15 mouse cellular contexts compared by ENCODE assay signal in the genomic region with DNA sequence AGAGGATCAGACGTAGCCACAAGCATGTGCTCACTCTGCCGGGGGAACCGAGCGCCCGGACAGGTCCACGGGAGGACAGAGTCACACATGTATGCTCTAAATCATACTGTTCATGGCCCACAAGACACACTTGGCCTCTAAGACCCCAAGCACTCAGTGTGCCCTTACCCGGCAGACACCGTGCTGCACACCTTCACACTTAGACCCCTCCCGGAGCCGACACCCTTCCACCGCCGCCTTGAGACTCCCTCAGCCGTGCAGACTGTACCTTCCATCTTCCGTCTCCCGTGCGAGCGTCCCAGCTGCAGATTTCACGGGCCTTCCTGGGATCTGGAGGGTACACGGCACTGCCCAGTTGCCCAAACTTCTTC. TPM values are rescaled to one million over a fixed set of nuclear protein-coding genes. Genes with fewer than 3 reads are reported as not detected.
DNase-seq lines count a peak whose midpoint lies in the region; ATAC-seq lines count a peak whose summit lies in the region.
"Had no signal": no experiment of that assay in that cellular context is flagged by ENCODE, and none has a peak within 500 bp of the region (broad histone marks: within the 10 kb centered on the region; RNA-seq: fewer than 3 reads in every experiment).

No protein-coding gene starts in this region.

- H3K9me3 ChIP-seq in hindbrain, embryonic 10.5 days, result no peaks in the 10 kb centered on the region
- no peaks in the 10 kb centered on the region for H3K9me3 ChIP-seq in hindbrain, embryonic 11.5 days (ENCODE audit: control insufficient read depth, low read length)
- no peaks in the 10 kb centered on the region for H3K9me3 ChIP-seq in embryonic facial prominence, embryonic 14.5 days (ENCODE audit: control insufficient read depth, low read length)
- H3K9me3 ChIP-seq in limb, embryonic 12.5 days, result no peaks in the 10 kb centered on the region
- H3K9me3 ChIP-seq: embryonic facial prominence, embryonic 13.5 days; liver, embryonic 12.5 days had no signal

- H3K27ac ChIP-seq in hindbrain, embryonic 10.5 days, result 0 out of 2 replicates have a peak overlapping the region, but pooled peaks have one; percentile 40
- no peak overlapping the region for H3K27ac ChIP-seq in hindbrain, embryonic 11.5 days (ENCODE audit: low read depth, low read length)
- H3K27ac ChIP-seq in embryonic facial prominence, embryonic 14.5 days (replicated peaks; ENCODE audit: low read depth, low read length), result no peak overlapping the region
- peak overlapping the region; percentile 67; the same call in 1 of the 2 replicates for H3K27ac ChIP-seq in limb, embryonic 12.5 days
- H3K27ac ChIP-seq: embryonic facial prominence, embryonic 13.5 days; liver, embryonic 12.5 days; macrophage had no signal

- H3K27me3 ChIP-seq in hindbrain, embryonic 10.5 days (ENCODE audit: insufficient read depth, poor library complexity, severe bottlenecking), result 0 out of 2 replicates have a peak, but pooled peaks cover 5% of the 10 kb centered on the region
- H3K27me3 ChIP-seq in hindbrain, embryonic 11.5 days (ENCODE audit: control insufficient read depth, insufficient read depth, low read length), result no peaks in the 10 kb centered on the region
- no peaks in the 10 kb centered on the region for H3K27me3 ChIP-seq in embryonic facial prominence, embryonic 14.5 days (replicated peaks; ENCODE audit: control insufficient read depth, insufficient read depth, low read length)
- H3K27me3 ChIP-seq in limb, embryonic 12.5 days, result no peaks in the 10 kb centered on the region

- H3K4me2 ChIP-seq in hindbrain, embryonic 11.5 days (replicated peaks; ENCODE audit: low read depth, low read length), result no peak overlapping the region
- no peak overlapping the region; the same call in 1 of the 2 replicates for H3K4me2 ChIP-seq in embryonic facial prominence, embryonic 14.5 days (ENCODE audit: low read depth, low read length)
- peak overlapping the region; percentile 2; the same call in 1 of the 2 replicates for H3K4me2 ChIP-seq in limb, embryonic 12.5 days
- H3K4me2 ChIP-seq: liver, embryonic 12.5 days had no signal

- no peak for DNase-seq in hindbrain, embryonic 10.5 days (ENCODE audit: low spot score)
- no peak for DNase-seq in hindbrain, embryonic 11.5 days (ENCODE audit: low spot score)
- DNase-seq in A20 (ENCODE audit: low read depth, low spot score), result peak; percentile 68
- DNase-seq in embryonic facial prominence, embryonic 14.5 days (ENCODE audit: low spot score), result no peak
- DNase-seq in right cerebral cortex, postnatal 4 days, result no peak
- DNase-seq: cerebellum, adult 9-11 months; thymus, postnatal 36 days had no signal

- H3K4me1 ChIP-seq in hindbrain, embryonic 10.5 days (replicated peaks), result peaks cover 25% of the 10 kb centered on the region
- no peaks in the 10 kb centered on the region for H3K4me1 ChIP-seq in hindbrain, embryonic 11.5 days (replicated peaks; ENCODE audit: control insufficient read depth, insufficient read depth, low read length)
- H3K4me1 ChIP-seq in embryonic facial prominence, embryonic 14.5 days (ENCODE audit: control insufficient read depth, insufficient read depth, low read length), result no peaks in the 10 kb centered on the region; the same call in none of the 2 replicates
- peaks cover 17% of the 10 kb centered on the region for H3K4me1 ChIP-seq in limb, embryonic 12.5 days (replicated peaks)

- 80% methylated on average over 19 of the region's 19 CpGs for WGBS in hindbrain, embryonic 10.5 days
- WGBS in hindbrain, embryonic 11.5 days, result 83% methylated on average over 19 of the region's 19 CpGs
- 69% methylated on average over 19 of the region's 19 CpGs for WGBS in embryonic facial prominence, embryonic 14.5 days
- WGBS in limb, embryonic 12.5 days, result 64% methylated on average over 19 of the region's 19 CpGs

- H3K9ac ChIP-seq in hindbrain, embryonic 11.5 days (ENCODE audit: low read depth, low read length), result no peak overlapping the region
- peak overlapping the region; percentile 41; the same call in 1 of the 2 replicates for H3K9ac ChIP-seq in embryonic facial prominence, embryonic 14.5 days (ENCODE audit: low read depth, low read length)
- no peak overlapping the region; the same call in 1 of the 2 replicates for H3K9ac ChIP-seq in limb, embryonic 12.5 days (replicated peaks)
- H3K9ac ChIP-seq: embryonic facial prominence, embryonic 13.5 days; liver, embryonic 12.5 days had no signal

- ATAC-seq in hindbrain, embryonic 11.5 days (ENCODE audit: low FRiP score), result no peak
- no peak for ATAC-seq in embryonic facial prominence, embryonic 14.5 days (ENCODE audit: low read depth)
- ATAC-seq in limb, embryonic 12.5 days (ENCODE audit: insufficient number of reproducible peaks, insufficient read depth, low FRiP score, low TSS enrichment, low read depth), result no peak
- no peak for ATAC-seq in erythroid progenitor cell, adult 5-6 weeks (replicated peaks; ENCODE audit: low FRiP score, poor library complexity, severe bottlenecking)
- ATAC-seq: hindbrain, embryonic 16.5 days; liver, embryonic 12.5 days had no signal

- no peak overlapping the region for H3K4me3 ChIP-seq in hindbrain, embryonic 10.5 days
- no peak overlapping the region for H3K4me3 ChIP-seq in hindbrain, embryonic 11.5 days (ENCODE audit: low read depth, low read length)
- H3K4me3 ChIP-seq in embryonic facial prominence, embryonic 14.5 days (ENCODE audit: low read depth, low read length), result no peak overlapping the region
- H3K4me3 ChIP-seq in limb, embryonic 12.5 days (replicated peaks), result no peak overlapping the region
- H3K4me3 ChIP-seq: embryonic facial prominence, embryonic 13.5 days; liver, embryonic 12.5 days had no signal

- no peaks in the 10 kb centered on the region for H3K36me3 ChIP-seq in hindbrain, embryonic 10.5 days
- no peaks in the 10 kb centered on the region for H3K36me3 ChIP-seq in hindbrain, embryonic 11.5 days (ENCODE audit: control insufficient read depth, insufficient read depth, low read length)
- H3K36me3 ChIP-seq in embryonic facial prominence, embryonic 14.5 days (ENCODE audit: control insufficient read depth, insufficient read depth, low read length), result no peaks in the 10 kb centered on the region
- no peaks in the 10 kb centered on the region for H3K36me3 ChIP-seq in limb, embryonic 12.5 days
- H3K36me3 ChIP-seq: embryonic facial prominence, embryonic 13.5 days; liver, embryonic 12.5 days had no signal

RNA-seq across cellular contexts. Expression of a gene that starts 0.4 kb away (rescaled TPM):
- 0.20 and 0.39 TPM in 2 replicates for polyA plus RNA-seq in hindbrain, embryonic 10.5 days (2016; fragmentation: Nextera tagmentation; extraction: Ambion mirVana)
- polyA plus RNA-seq in hindbrain, embryonic 11.5 days (2014; fragmentation: Nextera tagmentation; extraction: Ambion mirVana), result 0.06 and 0.17 TPM in 2 replicates
- polyA plus RNA-seq in embryonic facial prominence, embryonic 14.5 days (2014; fragmentation: Nextera tagmentation; extraction: Ambion mirVana), result 2.9 and 3.1 TPM in 2 replicates
- 0.56 and 1.4 TPM in 2 replicates for polyA plus RNA-seq in limb, embryonic 12.5 days (2016; fragmentation: Nextera tagmentation; extraction: Ambion mirVana)
- not detected in 2 replicates for total RNA-seq in erythroid progenitor cell, adult 5-6 weeks (2015; ENCODE audit: low replicate concordance)
- total RNA-seq in erythroid progenitor cell, adult 5-6 weeks (2017; ENCODE audit: low replicate concordance), result not detected in 2 replicates
- total RNA-seq: forebrain, postnatal 0 days had no signal
- polyA plus RNA-seq: forebrain, postnatal 0 days; liver, embryonic 12.5 days; macrophage; midbrain, embryonic 14.5 days had no signal

Comparison
In these comparisons a context has a peak if more than half of its experiments do, and no peak if none do; other contexts are left out.
1. H3K27ac ChIP-seq: peak in hindbrain, embryonic 10.5 days (single experiment) and limb, embryonic 12.5 days (single experiment); none in hindbrain, embryonic 11.5 days (single experiment) and embryonic facial prominence, embryonic 14.5 days (single experiment).